Mouse (Mus musculus) cerebellum, adult 18-20 months (tissue): ENCODE measurements around the gene Ak3.

ENCODE experiments used
- DNase-seq, 2 experiments: peaks; one replicate each; pipeline ENCODE4 v3.0.0; 2021

The Ak3 gene

GRCm38 (mm10) chr19:28991391-28991790 is 56.4 kb downstream of the Ak3 start:
- DNase-seq: no peak

- no peak for DNase-seq
Observed at GRCm38 (mm10) chr19:28990590-28991221, 57.1 kb downstream of the Ak3 start.

- peak; percentile 98 to 99 for DNase-seq
Observed at GRCm38 (mm10) chr19:28990194-28990589, 57.6 kb downstream of the Ak3 start, which contains the start of gene Cdc37l1. Gene Cdc37l1 (plus strand): TSS chr19:28990352.

GRCm38 (mm10) chr19:28989515-28989914 is 58.2 kb downstream of the Ak3 start:
- DNase-seq: no peak

- DNase-seq: no peak
Observed at GRCm38 (mm10) chr19:28982617-28983016, 65.1 kb downstream of the Ak3 start.

GRCm38 (mm10) chr19:28974862-28975611 is 72.7 kb downstream of the Ak3 start:
- peak; percentile 74 for DNase-seq
